Mouse (Mus musculus) lung, embryonic 15.5 days (tissue): ENCODE results near the gene Atrnl1. TPM values are rescaled to one million over a fixed set of nuclear protein-coding genes. Genes with fewer than 3 reads are reported as not detected.

ENCODE experiments used
- ATAC-seq: fragments of 200-750 bp; cut with Nextera tagmentation; 2 replicates; pipeline ENCODE4 v1.8.0; 2017; ENCODE audit warnings: moderate number of reproducible peaks, borderline replicate concordance; ENCODE audit not compliant: low FRiP score, low TSS enrichment; ENCODE audit errors: extremely low read depth
- H3K27ac ChIP-seq: fragments of 300-500 bp; sonication (generic); 2 replicates; pipeline ENCODE4 v1.5.1; 2015; ENCODE audit warnings: moderate library complexity, mild to moderate bottlenecking, inconsistent platforms
- H3K27me3 ChIP-seq: fragments of 300-500 bp; sonication (generic); 2 replicates; pipeline ENCODE4 v1.6.1; 2015; ENCODE audit warnings: inconsistent platforms
- H3K36me3 ChIP-seq: fragments of 300-500 bp; sonication (generic); 2 replicates; pipeline ENCODE4 v1.6.1; 2015; ENCODE audit warnings: inconsistent platforms
- H3K4me1 ChIP-seq: fragments of 300-500 bp; sonication (generic); 2 replicates; pipeline ENCODE4 v1.6.1; 2015; ENCODE audit warnings: inconsistent platforms
- H3K4me2 ChIP-seq: fragments of 300-500 bp; sonication (generic); 2 replicates; pipeline ENCODE4 v1.6.1; 2015; ENCODE audit warnings: inconsistent platforms, mild to moderate bottlenecking, moderate library complexity
- H3K4me3 ChIP-seq: fragments of 300-500 bp; sonication (generic); 2 replicates; pipeline ENCODE4 v1.5.1; 2015; ENCODE audit warnings: mild to moderate bottlenecking, inconsistent platforms
- H3K9ac ChIP-seq: fragments of 300-500 bp; sonication (generic); 2 replicates; pipeline ENCODE4 v1.6.1; 2015; ENCODE audit warnings: inconsistent platforms
- H3K9me3 ChIP-seq: fragments of 300-500 bp; sonication (generic); 2 replicates; pipeline ENCODE4 v1.6.1; 2016; ENCODE audit warnings: inconsistent platforms
- WGBS: fragments of 180-500 bp; shearing (Covaris S2); methylation state at CpG from one replicate; pipeline ENCODE4 v1.1.7; 2015; 5-methylcytosine and 5-hydroxymethylcytosine counted together
- polyA plus RNA-seq: library from polyadenylated mRNA; unstranded; fragments of >200 nt; fragmentation: Nextera tagmentation; extraction: Ambion mirVana; gene quantifications from 2 replicates; pipeline ENCODE4 v1.2.1, GENCODE M21; 2015

Atrnl1 gene
- polyA plus RNA-seq, result 5.3 and 5.6 TPM in 2 replicates

DNA sequence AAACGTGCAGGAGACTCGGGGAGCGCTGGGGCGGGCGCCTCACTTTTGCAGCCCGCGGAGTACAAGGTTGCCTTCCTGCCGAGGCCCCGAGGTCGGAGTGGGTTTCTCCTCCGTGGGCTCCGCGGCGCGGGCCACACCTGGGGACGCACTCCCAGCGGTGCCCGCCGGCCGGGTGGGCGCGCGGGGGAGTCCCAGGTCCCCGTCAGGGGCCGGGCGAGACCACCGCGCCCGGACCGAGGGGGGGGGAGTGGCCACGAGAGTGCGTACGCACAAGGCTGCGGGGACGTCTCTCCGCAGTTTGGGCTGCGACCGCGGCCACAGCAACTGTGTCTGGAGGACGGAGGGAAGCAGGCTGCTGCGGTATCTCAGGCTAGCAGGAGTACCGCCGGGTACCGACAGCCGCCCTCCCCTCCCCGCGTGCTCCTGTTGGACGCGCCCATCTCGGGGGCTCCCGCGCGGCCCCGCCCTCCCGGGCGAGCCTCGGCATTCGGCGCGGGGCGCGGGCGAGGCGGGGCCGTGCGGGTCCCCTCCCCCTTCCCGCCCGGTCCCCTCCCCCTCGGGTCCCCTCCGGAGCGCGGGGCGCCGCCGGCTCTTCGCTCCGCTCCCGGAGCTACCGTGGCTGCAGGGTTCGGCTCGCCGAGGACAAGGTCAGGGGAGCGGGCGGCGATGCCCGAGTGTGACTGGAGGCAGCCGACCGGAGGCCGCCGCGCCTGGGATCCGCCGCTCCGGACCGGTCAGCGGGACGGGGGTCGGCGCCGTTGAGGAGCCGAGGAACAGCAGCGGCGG lies at the start of gene Atrnl1:
Atrnl1 (plus strand) TSS at position 559 of the 786 bp plus-strand sequence.
- H3K27ac ChIP-seq, result peak within 1 kb of the TSS; percentile 98
- H3K4me3 ChIP-seq, result peak within 1 kb of the TSS; percentile 96
- H3K36me3 ChIP-seq, result no peaks in the 10 kb centered on the region
- under 1% methylated on average over 71 of the region's 103 CpGs for WGBS
- peaks cover 14% of the 10 kb centered on the region for H3K4me1 ChIP-seq
- no peaks in the 10 kb centered on the region for H3K27me3 ChIP-seq
- no peaks in the 10 kb centered on the region for H3K9me3 ChIP-seq
- ATAC-seq, result peak; percentile 89
- peak within 1 kb of the TSS; percentile 82 for H3K9ac ChIP-seq
- H3K4me2 ChIP-seq, result peak within 1 kb of the TSS; percentile 91

- Histone ChIP-seq H3K4me2 (no peak overlapping the region), H3K27ac (no peak overlapping the region), H3K9ac (no peak overlapping the region), H3K36me3 (no peaks in the 10 kb centered on the region), H3K9me3 (no peaks in the 10 kb centered on the region), H3K4me1 (no peaks in the 10 kb centered on the region), H3K4me3 (no peak overlapping the region), H3K27me3 (no peaks in the 10 kb centered on the region)
- ATAC-seq, result no peak
- 71% methylated on average over 4 of the region's 4 CpGs for WGBS
Observed at GRCm38 (mm10) chr19:57561486-57561885, 49.3 kb upstream of the Atrnl1 start.

- no peak for ATAC-seq
- 76% methylated on average over 6 of the region's 6 CpGs for WGBS
- H3K9ac ChIP-seq, result no peak overlapping the region
Observed at GRCm38 (mm10) chr19:57569040-57569439, 41.8 kb upstream of the Atrnl1 start.

DNA sequence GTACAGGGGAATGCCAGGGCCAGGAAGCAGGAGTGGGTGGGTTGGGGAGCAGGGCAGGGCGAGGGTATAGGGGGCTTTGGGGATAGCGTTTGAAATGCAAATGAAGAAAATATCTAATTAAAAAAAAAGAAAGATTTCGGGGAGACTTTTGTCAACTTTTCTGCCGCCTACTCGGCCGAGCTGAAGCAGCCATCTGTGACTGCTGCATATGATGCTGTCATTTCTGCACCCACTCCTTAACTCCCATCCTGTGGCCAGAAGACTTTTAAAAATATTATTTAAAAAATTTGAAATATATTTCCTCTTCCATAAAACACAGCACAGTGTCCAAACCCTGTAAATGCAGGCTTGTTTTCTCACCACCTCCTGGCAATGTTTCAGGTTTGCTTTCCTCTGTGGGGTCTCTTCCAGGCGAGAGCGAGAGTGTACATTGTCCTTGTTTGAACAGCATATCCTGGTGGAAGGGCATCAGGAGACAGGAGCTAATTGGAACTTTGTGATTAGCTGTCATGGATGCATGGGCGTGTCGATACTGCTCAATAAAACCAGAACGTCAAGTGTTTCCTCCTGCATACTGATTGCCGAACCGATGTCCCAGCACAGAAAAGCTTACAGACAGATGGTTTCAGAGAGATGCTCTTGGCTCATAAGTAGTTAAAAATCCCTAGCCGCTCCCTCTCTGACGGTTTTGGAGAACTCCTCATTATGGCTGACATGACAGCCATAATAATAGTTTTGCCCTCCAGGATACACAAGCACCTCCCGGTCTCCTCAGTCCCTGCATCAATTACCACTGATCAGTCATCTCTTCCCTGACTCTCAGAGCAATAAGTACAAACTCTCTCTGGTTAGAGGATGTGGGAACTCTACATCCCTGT lies 38.2 kb upstream of the Atrnl1 start:
- no peak for ATAC-seq
- 71% methylated on average over 16 of the region's 16 CpGs for WGBS
- Histone ChIP-seq H3K9me3 (no peaks in the 10 kb centered on the region), H3K27me3 (no peaks in the 10 kb centered on the region), H3K4me2 (no peak overlapping the region), H3K27ac (no peak overlapping the region), H3K4me3 (no peak overlapping the region), H3K4me1 (0 out of 2 replicates have a peak, but pooled peaks cover 3% of the 10 kb centered on the region), H3K36me3 (no peaks in the 10 kb centered on the region), H3K9ac (no peak overlapping the region)

More at GRCm38 (mm10) chr19:57569040-57569439, 41.8 kb upstream of the Atrnl1 start:
- Histone ChIP-seq H3K27ac (no peak overlapping the region), H3K36me3 (no peaks in the 10 kb centered on the region), H3K4me2 (no peak overlapping the region), H3K4me1 (no peaks in the 10 kb centered on the region), H3K4me3 (no peak overlapping the region), H3K9me3 (no peaks in the 10 kb centered on the region), H3K27me3 (no peaks in the 10 kb centered on the region)

DNA sequence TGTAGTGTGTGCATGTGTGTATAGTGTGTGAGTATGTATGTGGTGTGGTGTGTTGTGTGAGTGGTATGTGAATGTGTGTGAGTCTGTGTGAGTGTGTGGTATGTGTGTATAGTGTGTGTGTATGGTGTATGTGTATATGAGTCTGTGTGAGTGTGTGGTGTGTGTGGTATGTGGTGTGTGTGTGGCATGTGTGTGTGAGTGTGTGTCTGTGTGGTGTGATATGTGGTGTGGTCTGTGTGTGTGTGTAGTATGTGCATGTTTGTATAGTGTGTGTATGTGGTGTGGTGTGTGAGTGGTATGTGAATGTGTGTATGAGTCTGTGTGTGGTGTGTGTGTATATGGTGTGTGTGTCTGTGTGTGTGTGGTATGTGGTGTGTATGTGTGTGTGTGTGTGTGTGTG lies 37.4 kb upstream of the Atrnl1 start:
- H3K36me3 ChIP-seq, result no peaks in the 10 kb centered on the region
- no peaks in the 10 kb centered on the region for H3K27me3 ChIP-seq
- H3K4me1 ChIP-seq, result 0 out of 2 replicates have a peak, but pooled peaks cover 3% of the 10 kb centered on the region
- no peak overlapping the region for H3K4me2 ChIP-seq
- H3K9ac ChIP-seq, result no peak overlapping the region
- no peak for ATAC-seq
- no peaks in the 10 kb centered on the region for H3K9me3 ChIP-seq
- H3K27ac ChIP-seq, result no peak overlapping the region
- no peak overlapping the region for H3K4me3 ChIP-seq

- Histone ChIP-seq H3K4me1 (0 out of 2 replicates have a peak, but pooled peaks cover 3% of the 10 kb centered on the region), H3K4me2 (no peak overlapping the region), H3K36me3 (no peaks in the 10 kb centered on the region), H3K4me3 (no peak overlapping the region), H3K27me3 (no peaks in the 10 kb centered on the region), H3K27ac (no peak overlapping the region), H3K9ac (no peak overlapping the region), H3K9me3 (no peaks in the 10 kb centered on the region)
- ATAC-seq, result no peak
- 56% methylated on average over 7 of the region's 7 CpGs for WGBS
Observed at GRCm38 (mm10) chr19:57575027-57575426, 35.8 kb upstream of the Atrnl1 start.

DNA sequence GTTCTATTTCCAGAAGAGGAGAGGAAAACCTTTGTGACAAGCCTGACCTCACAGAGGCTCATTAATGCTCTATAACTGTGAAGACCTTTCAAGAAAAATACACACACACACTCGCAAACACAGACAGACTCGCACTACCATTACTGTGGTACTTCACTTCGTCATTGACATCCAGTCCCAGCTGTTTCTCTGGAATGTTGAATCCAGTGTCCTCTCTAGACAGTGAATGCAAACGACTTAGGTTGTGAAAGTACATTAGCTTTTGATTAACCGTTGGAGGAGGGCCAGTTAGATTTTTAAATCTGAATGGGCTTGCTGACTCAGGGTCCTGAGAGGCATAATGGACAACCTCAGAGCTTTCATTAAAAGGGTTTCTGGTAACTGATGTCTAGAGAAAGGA lies 34.0 kb upstream of the Atrnl1 start:
- no peaks in the 10 kb centered on the region for H3K9me3 ChIP-seq
- WGBS, result 20% methylated on average over 5 of the region's 5 CpGs
- no peak overlapping the region for H3K27ac ChIP-seq
- H3K9ac ChIP-seq, result no peak overlapping the region
- no peak for ATAC-seq
- 0 out of 2 replicates have a peak, but pooled peaks cover 3% of the 10 kb centered on the region for H3K4me1 ChIP-seq
- H3K4me3 ChIP-seq, result no peak overlapping the region
- no peak overlapping the region for H3K4me2 ChIP-seq
- no peaks in the 10 kb centered on the region for H3K36me3 ChIP-seq
- H3K27me3 ChIP-seq, result no peaks in the 10 kb centered on the region

DNA sequence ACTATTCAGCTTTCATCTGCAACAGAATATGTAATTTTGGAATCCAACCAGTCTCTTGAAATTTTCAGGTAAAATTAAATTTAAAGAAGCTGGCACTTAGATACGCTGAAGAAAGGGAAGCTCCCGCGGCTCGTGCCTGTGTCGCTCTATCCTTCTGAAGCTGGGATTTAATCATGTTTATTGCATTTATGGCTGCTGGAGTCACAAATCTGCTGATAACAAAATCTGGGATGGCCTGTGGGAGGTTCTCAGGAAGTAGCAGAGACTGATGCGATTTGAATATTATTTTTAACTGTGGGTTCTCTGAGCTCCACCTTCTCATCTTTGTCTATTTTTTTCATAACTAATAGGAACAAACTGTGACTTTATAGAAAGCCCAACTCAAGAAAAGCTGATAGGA lies 33.6 kb upstream of the Atrnl1 start:
- no peaks in the 10 kb centered on the region for H3K36me3 ChIP-seq
- H3K9ac ChIP-seq, result no peak overlapping the region
- H3K27ac ChIP-seq, result no peak overlapping the region
- no peak overlapping the region for H3K4me2 ChIP-seq
- 0 out of 2 replicates have a peak, but pooled peaks cover 3% of the 10 kb centered on the region for H3K4me1 ChIP-seq
- WGBS, result 67% methylated on average over 6 of the region's 6 CpGs
- H3K4me3 ChIP-seq, result no peak overlapping the region
- H3K9me3 ChIP-seq, result no peaks in the 10 kb centered on the region
- H3K27me3 ChIP-seq, result no peaks in the 10 kb centered on the region
- ATAC-seq, result no peak

DNA sequence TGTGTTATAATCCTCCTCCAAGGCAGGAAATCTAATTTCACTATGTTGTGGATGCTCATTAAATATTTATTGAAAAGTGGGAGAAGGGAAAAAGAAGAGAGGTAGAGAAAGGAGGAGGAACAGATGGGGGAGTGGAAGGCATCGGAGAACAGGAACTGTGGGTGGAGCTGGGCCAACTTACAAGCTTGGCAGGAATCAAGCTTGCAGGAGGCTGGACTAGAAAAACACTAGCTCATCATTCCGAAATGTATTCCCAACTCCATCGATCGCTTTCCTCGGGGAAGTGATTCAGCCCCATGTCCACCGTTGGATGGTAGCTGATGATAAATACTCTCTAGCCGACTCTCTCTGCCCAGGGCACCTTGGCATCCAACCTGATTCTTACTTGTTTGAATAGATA lies 29.9 kb upstream of the Atrnl1 start:
- Histone ChIP-seq H3K4me1 (peaks cover 9% of the 10 kb centered on the region), H3K27me3 (no peaks in the 10 kb centered on the region), H3K9me3 (no peaks in the 10 kb centered on the region), H3K4me2 (no peak overlapping the region), H3K9ac (no peak overlapping the region), H3K4me3 (no peak overlapping the region), H3K27ac (no peak overlapping the region), H3K36me3 (no peaks in the 10 kb centered on the region)
- no peak for ATAC-seq
- WGBS, result 72% methylated on average over 7 of the region's 7 CpGs

- Histone ChIP-seq H3K9me3 (no peaks in the 10 kb centered on the region), H3K27me3 (no peaks in the 10 kb centered on the region), H3K36me3 (no peaks in the 10 kb centered on the region), H3K4me2 (no peak overlapping the region), H3K4me1 (peaks cover 7% of the 10 kb centered on the region), H3K27ac (no peak overlapping the region), H3K4me3 (no peak overlapping the region), H3K9ac (no peak overlapping the region)
- no peak for ATAC-seq
- 54% methylated on average over 4 of the region's 4 CpGs for WGBS
Observed at GRCm38 (mm10) chr19:57585231-57585792, 25.5 kb upstream of the Atrnl1 start.

- Histone ChIP-seq H3K9ac (no peak overlapping the region), H3K4me2 (peak overlapping the region; percentile 29; the same call in 1 of the 2 replicates), H3K9me3 (no peaks in the 10 kb centered on the region), H3K4me3 (no peak overlapping the region), H3K27me3 (no peaks in the 10 kb centered on the region), H3K4me1 (peaks cover 7% of the 10 kb centered on the region), H3K36me3 (no peaks in the 10 kb centered on the region), H3K27ac (no peak overlapping the region)
- 0 out of 2 replicates have a peak, but pooled peaks have one; percentile 39 for ATAC-seq
- 11% methylated on average over 10 of the region's 10 CpGs for whole genome bisulfite sequencing
Observed at GRCm38 (mm10) chr19:57586172-57586571, 24.7 kb upstream of the Atrnl1 start.
